ENCODE assay signal across 8 mouse cellular contexts in the genomic region with DNA sequence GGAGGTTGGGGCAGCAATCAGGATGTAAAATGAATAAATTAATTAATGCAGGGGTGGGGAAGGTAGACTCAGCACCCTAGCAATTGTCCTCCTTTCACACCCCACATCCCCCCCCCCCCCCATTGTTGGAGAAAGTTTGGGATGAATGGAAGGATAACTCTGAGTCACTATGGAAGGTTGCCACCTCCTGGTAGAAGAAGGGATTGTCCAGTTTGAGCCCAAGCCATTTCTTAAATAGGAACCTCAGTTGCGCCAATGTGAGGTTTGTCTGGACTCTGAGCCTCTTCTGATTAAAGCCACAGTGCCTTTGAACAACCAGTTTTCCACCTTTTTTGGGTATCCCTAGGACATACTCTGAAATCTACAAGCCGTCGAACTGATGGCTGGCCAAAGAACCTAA. TPM values are rescaled to one million over a fixed set of nuclear protein-coding genes. Genes with fewer than 3 reads are reported as not detected.
DNase-seq lines count a peak whose midpoint lies in the region; ATAC-seq and TF ChIP-seq lines count a peak whose summit lies in the region.

No protein-coding gene starts in this region.

- no peaks in the 10 kb centered on the region for H3K27me3 ChIP-seq in thymus, adult 2 months (ENCODE audit: control insufficient read depth, insufficient read depth, low read length)
- no peaks in the 10 kb centered on the region for H3K27me3 ChIP-seq in lung, embryonic 14.5 days (ENCODE audit: insufficient read depth, low read length)
- H3K27me3 ChIP-seq in small intestine, adult 2 months (ENCODE audit: control insufficient read depth, insufficient read depth, low read length), result no peaks in the 10 kb centered on the region

- 90% methylated on average over 3 of the region's 3 CpGs for WGBS in thymus, adult 2 months
- 85% methylated on average over 3 of the region's 3 CpGs for WGBS in lung, embryonic 14.5 days
- WGBS in small intestine, adult 2 months, result 78% methylated on average over 3 of the region's 3 CpGs

- H3K9ac ChIP-seq in lung, embryonic 14.5 days, result no peak overlapping the region

- no peak for TF ChIP-seq CTCF in thymus, adult 2 months (IDR thresholded peaks at IDR 0.05; ENCODE audit: borderline replicate concordance, control insufficient read depth, extremely low read depth, insufficient read depth, low read length, poor library complexity)
- peak; percentile 75 for TF ChIP-seq CTCF in lung, embryonic 14.5 days (IDR thresholded peaks at IDR 0.05; ENCODE audit: low read depth)
- peak; percentile 49; the same call in 1 of the 2 replicates for TF ChIP-seq CTCF in small intestine, adult 2 months (IDR thresholded peaks at IDR 0.05; ENCODE audit: extremely low read depth, insufficient read length, insufficient replicate concordance, low read depth, low read length)

- no peak overlapping the region for H3K4me3 ChIP-seq in thymus, adult 2 months (ENCODE audit: control insufficient read depth, insufficient read depth, low read length)
- no peak overlapping the region for H3K4me3 ChIP-seq in lung, embryonic 14.5 days (ENCODE audit: low read depth, low read length)
- no peak overlapping the region for H3K4me3 ChIP-seq in small intestine, adult 2 months (ENCODE audit: low read depth, low read length)

- intact Hi-C loops in heart, postnatal 36 days (cut with DNase I), result loop anchor here (1.0 to 10.0 kb wide), 8 partner anchors 36 to 436 kb away; a partner anchor contains a TSS

- ATAC-seq in lung, embryonic 14.5 days (ENCODE audit: insufficient read depth), result no peak

- H3K36me3 ChIP-seq in thymus, adult 2 months (ENCODE audit: control insufficient read depth, insufficient read depth, low read length), result peaks cover 20% of the 10 kb centered on the region
- peaks cover 85% of the 10 kb centered on the region for H3K36me3 ChIP-seq in lung, embryonic 14.5 days (ENCODE audit: insufficient read depth)
- peaks cover 45% of the 10 kb centered on the region for H3K36me3 ChIP-seq in small intestine, adult 2 months (ENCODE audit: control insufficient read depth, insufficient read depth, low read length)

- no peaks in the 10 kb centered on the region for H3K9me3 ChIP-seq in lung, embryonic 14.5 days (ENCODE audit: low read depth, low read length)

- DNase-seq in gastrocnemius, postnatal 10 days, result peak; percentile 55
- no peak for DNase-seq in gastrocnemius, postnatal 25 days
- peak; percentile 14 for DNase-seq in thymus, adult 2 months
- no peak for DNase-seq in thymus, postnatal 36 days
- peak; percentile 81 for DNase-seq in cerebellum, adult 9-10 months
- peak; percentile 62 to 69 for DNase-seq in heart, postnatal 36 days
- peak; percentile 85 for DNase-seq in lung, embryonic 14.5 days

- no peak overlapping the region for H3K27ac ChIP-seq in thymus, adult 2 months (ENCODE audit: control insufficient read depth, insufficient read depth, low read length)
- H3K27ac ChIP-seq in lung, embryonic 14.5 days (ENCODE audit: low read depth), result no peak overlapping the region
- no peak overlapping the region for H3K27ac ChIP-seq in small intestine, adult 2 months (ENCODE audit: insufficient read depth, low read depth, low read length)

- H3K4me1 ChIP-seq in thymus, adult 2 months (replicated peaks; ENCODE audit: control insufficient read depth, insufficient read depth, low read length), result no peaks in the 10 kb centered on the region
- no peaks in the 10 kb centered on the region for H3K4me1 ChIP-seq in lung, embryonic 14.5 days (ENCODE audit: insufficient read depth)
- H3K4me1 ChIP-seq in small intestine, adult 2 months (ENCODE audit: control insufficient read depth, insufficient read depth, insufficient read length, low read length), result no peaks in the 10 kb centered on the region

- H3K4me2 ChIP-seq in lung, embryonic 14.5 days, result no peak overlapping the region

- TF ChIP-seq POLR2A in thymus, adult 2 months (IDR thresholded peaks at IDR 0.05; ENCODE audit: control insufficient read depth, extremely low read depth, insufficient read depth, low read length, poor library complexity), result no peak
- no peak for TF ChIP-seq POLR2A in small intestine, adult 2 months (IDR thresholded peaks at IDR 0.05; ENCODE audit: low read depth, low read length)

RNA-seq across cellular contexts. Expression of a gene that starts 42.8 kb away (rescaled TPM):
- total RNA-seq in gastrocnemius, postnatal 10 days (2021), result 100 to 1,000 TPM; 117 to 125 TPM
- 10 to 100 TPM; 63.6 to 64.1 TPM for total RNA-seq in gastrocnemius, postnatal 25 days (2021)
- 121 and 155 TPM in 2 replicates for polyA plus RNA-seq in thymus, adult 2 months (2012; rRNA removed)
- total RNA-seq in heart, postnatal 36 days (2021), result 100 to 1,000 TPM; 167 to 188 TPM
- 157 and 165 TPM in 2 replicates for polyA plus RNA-seq in lung, embryonic 14.5 days (2014; fragmentation: Nextera tagmentation; extraction: Ambion mirVana)
- polyA plus RNA-seq in small intestine, adult 2 months (2012; rRNA removed), result 36.8 and 117 TPM in 2 replicates

RNA-seq across cellular contexts. Expression of a gene that starts 42.8 kb away (rescaled TPM):
- under 1 TPM in 1 of 2 experiments, not detected in 1; 0.50 TPM for total RNA-seq in gastrocnemius, postnatal 10 days (2021)
- total RNA-seq in gastrocnemius, postnatal 25 days (2021), result under 1 TPM; 0.31 to 0.64 TPM
- 0.20 and 0.34 TPM in 2 replicates for polyA plus RNA-seq in thymus, adult 2 months (2012; rRNA removed)
- total RNA-seq in heart, postnatal 36 days (2021), result under 1 TPM in 1 of 2 experiments, not detected in 1; 0.68 TPM
- 1.2 and 2.0 TPM in 2 replicates for polyA plus RNA-seq in lung, embryonic 14.5 days (2014; fragmentation: Nextera tagmentation; extraction: Ambion mirVana)
- not detected in 2 replicates for polyA plus RNA-seq in small intestine, adult 2 months (2012; rRNA removed)

Comparison
In these comparisons a context has a peak if more than half of its experiments do, and no peak if none do; other contexts are left out.
1. DNase-seq: peak in gastrocnemius, postnatal 10 days (single experiment), thymus, adult 2 months (single experiment), cerebellum, adult 9-10 months (single experiment), heart, postnatal 36 days (2 of 2) and lung, embryonic 14.5 days (single experiment); none in gastrocnemius, postnatal 25 days (single experiment) and thymus, postnatal 36 days (0 of 2).